In the genomic region with DNA sequence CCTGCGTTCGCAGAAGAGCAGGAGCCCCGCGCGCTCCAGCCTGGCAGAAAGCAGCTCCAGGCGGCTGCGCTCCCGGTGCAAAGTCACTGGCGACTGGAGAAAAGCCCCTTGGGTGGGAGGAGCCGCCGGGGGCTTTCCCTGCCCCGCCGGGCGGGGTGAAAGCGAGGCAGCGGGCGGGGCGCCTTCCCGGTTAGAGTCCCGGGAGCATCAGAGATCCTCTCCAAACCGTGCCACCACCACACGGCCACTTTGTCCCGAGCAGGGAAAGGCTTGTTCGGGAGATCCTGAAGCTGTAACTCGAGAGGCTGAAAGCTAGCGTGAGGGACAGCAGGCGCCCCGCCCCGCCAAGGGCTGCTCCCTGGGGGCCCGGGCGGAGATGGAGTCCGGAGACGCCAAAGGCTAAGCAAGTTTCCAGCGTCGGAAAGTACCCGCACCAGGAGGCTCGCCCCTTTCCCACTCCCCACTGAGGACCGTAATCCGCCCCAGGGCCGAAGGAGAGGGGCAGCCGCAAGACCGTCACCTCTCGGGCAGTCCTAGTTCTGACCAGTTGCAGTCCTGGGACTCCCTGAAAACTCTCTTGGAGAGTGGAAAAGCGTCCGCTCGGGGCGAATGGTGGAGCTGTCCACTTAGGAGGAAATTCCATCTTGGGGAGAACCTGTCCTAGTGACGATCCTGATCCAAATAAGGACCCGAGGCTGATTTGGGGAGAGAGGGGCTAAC, we compare ENCODE assay signal across 8 mouse cellular contexts. TPM values are rescaled to one million over a fixed set of nuclear protein-coding genes. Genes with fewer than 3 reads are reported as not detected.
DNase-seq lines count a peak whose midpoint lies in the region; ATAC-seq and TF ChIP-seq lines count a peak whose summit lies in the region.

A gene (minus strand): TSS at position 246 of the 720 bp plus-strand sequence.

- H3K27ac ChIP-seq in thymus, adult 2 months (ENCODE audit: control insufficient read depth, insufficient read depth, low read length), result no peak within 1 kb of the TSS
- no peak within 1 kb of the TSS for H3K27ac ChIP-seq in embryonic facial prominence, embryonic 14.5 days (replicated peaks; ENCODE audit: low read depth, low read length)
- H3K27ac ChIP-seq in heart, embryonic 15.5 days, result peak within 1 kb of the TSS; percentile 58
- no peak within 1 kb of the TSS for H3K27ac ChIP-seq in liver, embryonic 16.5 days (ENCODE audit: low read length)
- H3K27ac ChIP-seq in neural tube, embryonic 14.5 days (ENCODE audit: low read depth, low read length), result no peak within 1 kb of the TSS

- no peak for TF ChIP-seq POLR2A in thymus, adult 2 months (IDR thresholded peaks at IDR 0.05; ENCODE audit: control insufficient read depth, extremely low read depth, insufficient read depth, low read length, poor library complexity)

- no peaks in the 10 kb centered on the region for H3K9me3 ChIP-seq in embryonic facial prominence, embryonic 14.5 days (ENCODE audit: control insufficient read depth, low read length)
- no peaks in the 10 kb centered on the region for H3K9me3 ChIP-seq in heart, embryonic 15.5 days (replicated peaks)
- H3K9me3 ChIP-seq in liver, embryonic 16.5 days (replicated peaks; ENCODE audit: control insufficient read depth, low read length), result no peaks in the 10 kb centered on the region
- H3K9me3 ChIP-seq in neural tube, embryonic 14.5 days (ENCODE audit: control insufficient read depth, low read length), result no peaks in the 10 kb centered on the region

- no peaks in the 10 kb centered on the region for H3K36me3 ChIP-seq in thymus, adult 2 months (ENCODE audit: control insufficient read depth, insufficient read depth, low read length)
- H3K36me3 ChIP-seq in embryonic facial prominence, embryonic 14.5 days (ENCODE audit: control insufficient read depth, insufficient read depth, low read length), result no peaks in the 10 kb centered on the region
- no peaks in the 10 kb centered on the region for H3K36me3 ChIP-seq in heart, embryonic 15.5 days
- no peaks in the 10 kb centered on the region for H3K36me3 ChIP-seq in liver, embryonic 16.5 days (ENCODE audit: control insufficient read depth, insufficient read depth)
- H3K36me3 ChIP-seq in neural tube, embryonic 14.5 days (ENCODE audit: control insufficient read depth, insufficient read depth, low read length), result no peaks in the 10 kb centered on the region

- TF ChIP-seq CTCF in thymus, adult 2 months (IDR thresholded peaks at IDR 0.05; ENCODE audit: borderline replicate concordance, control insufficient read depth, extremely low read depth, insufficient read depth, low read length, poor library complexity), result no peak

- H3K4me3 ChIP-seq in thymus, adult 2 months (ENCODE audit: control insufficient read depth, insufficient read depth, low read length), result peak within 1 kb of the TSS; percentile 24
- H3K4me3 ChIP-seq in embryonic facial prominence, embryonic 14.5 days (ENCODE audit: low read depth, low read length), result peak within 1 kb of the TSS; percentile 62
- H3K4me3 ChIP-seq in heart, embryonic 15.5 days, result peak within 1 kb of the TSS; percentile 76
- peak within 1 kb of the TSS; percentile 59 for H3K4me3 ChIP-seq in liver, embryonic 16.5 days (ENCODE audit: low read depth, low read length)
- H3K4me3 ChIP-seq in neural tube, embryonic 14.5 days (ENCODE audit: low read depth, low read length), result peak within 1 kb of the TSS; percentile 57

- no peaks in the 10 kb centered on the region for H3K4me1 ChIP-seq in thymus, adult 2 months (replicated peaks; ENCODE audit: control insufficient read depth, insufficient read depth, low read length)
- peaks cover 8% of the 10 kb centered on the region; the same call in 1 of the 2 replicates for H3K4me1 ChIP-seq in embryonic facial prominence, embryonic 14.5 days (ENCODE audit: control insufficient read depth, insufficient read depth, low read length)
- peaks cover 34% of the 10 kb centered on the region for H3K4me1 ChIP-seq in heart, embryonic 15.5 days (replicated peaks)
- H3K4me1 ChIP-seq in liver, embryonic 16.5 days (ENCODE audit: control insufficient read depth, low read depth, low read length), result no peaks in the 10 kb centered on the region; the same call in 1 of the 2 replicates
- H3K4me1 ChIP-seq in neural tube, embryonic 14.5 days (ENCODE audit: control insufficient read depth, insufficient read depth, low read length), result peaks cover 15% of the 10 kb centered on the region

- H3K27me3 ChIP-seq in thymus, adult 2 months (ENCODE audit: control insufficient read depth, insufficient read depth, low read length), result peaks cover 16% of the 10 kb centered on the region; the same call in 1 of the 2 replicates
- peaks cover 55% of the 10 kb centered on the region for H3K27me3 ChIP-seq in embryonic facial prominence, embryonic 14.5 days (replicated peaks; ENCODE audit: control insufficient read depth, insufficient read depth, low read length)
- peaks cover 23% of the 10 kb centered on the region for H3K27me3 ChIP-seq in heart, embryonic 15.5 days
- H3K27me3 ChIP-seq in liver, embryonic 16.5 days (ENCODE audit: control insufficient read depth, insufficient read depth, low read depth, low read length), result peaks cover 45% of the 10 kb centered on the region
- peaks cover 36% of the 10 kb centered on the region for H3K27me3 ChIP-seq in neural tube, embryonic 14.5 days (ENCODE audit: control insufficient read depth, insufficient read depth, low read length)

- peak within 1 kb of the TSS; percentile 100 for H3K4me2 ChIP-seq in embryonic facial prominence, embryonic 14.5 days (ENCODE audit: low read depth, low read length)
- H3K4me2 ChIP-seq in heart, embryonic 15.5 days, result peak within 1 kb of the TSS; percentile 99
- H3K4me2 ChIP-seq in liver, embryonic 16.5 days (ENCODE audit: low read depth, low read length), result peak within 1 kb of the TSS; percentile 74
- peak within 1 kb of the TSS; percentile 99 for H3K4me2 ChIP-seq in neural tube, embryonic 14.5 days (ENCODE audit: low read depth, low read length)

- ATAC-seq in embryonic facial prominence, embryonic 14.5 days (ENCODE audit: low read depth), result peak; percentile 27; the same call in 1 of the 2 replicates
- ATAC-seq in heart, embryonic 15.5 days (replicated peaks; ENCODE audit: insufficient number of reproducible peaks, insufficient read depth, low FRiP score, low read depth), result peak; percentile 41
- ATAC-seq in liver, embryonic 16.5 days (ENCODE audit: low read depth), result no peak
- peak; percentile 55 for ATAC-seq in neural tube, embryonic 14.5 days (ENCODE audit: low read depth)
- no peak for ATAC-seq in erythroid progenitor cell, adult 5-6 weeks (replicated peaks; ENCODE audit: low FRiP score, poor library complexity, severe bottlenecking)

- peak within 1 kb of the TSS; percentile 59 for H3K9ac ChIP-seq in embryonic facial prominence, embryonic 14.5 days (ENCODE audit: low read depth, low read length)
- peak within 1 kb of the TSS; percentile 69 for H3K9ac ChIP-seq in heart, embryonic 15.5 days
- peak within 1 kb of the TSS; percentile 37; the same call in 1 of the 2 replicates for H3K9ac ChIP-seq in liver, embryonic 16.5 days (ENCODE audit: low read depth, low read length)
- peak within 1 kb of the TSS; percentile 54 for H3K9ac ChIP-seq in neural tube, embryonic 14.5 days (replicated peaks; ENCODE audit: low read depth, low read length)

- WGBS in thymus, adult 2 months, result 14% methylated on average over 49 of the region's 49 CpGs
- 0% methylated on average over 16 of the region's 49 CpGs for WGBS in embryonic facial prominence, embryonic 14.5 days
- WGBS in heart, embryonic 15.5 days, result under 1% methylated on average over 49 of the region's 49 CpGs
- WGBS in liver, embryonic 16.5 days (ENCODE audit: insufficient replicate concordance), result 1% methylated on average over 47 of the region's 49 CpGs
- 0% methylated on average over 49 of the region's 49 CpGs for WGBS in neural tube, embryonic 14.5 days

- no peak for DNase-seq in thymus, adult 2 months
- DNase-seq in thymus, adult 18-20 months, result no peak
- DNase-seq in embryonic facial prominence, embryonic 14.5 days (ENCODE audit: low spot score), result peak; percentile 64
- DNase-seq in kidney, postnatal 14 days, result peak; percentile 89

RNA-seq across cellular contexts. Expression of the gene that starts here (rescaled TPM):
- 6.9 and 7.6 TPM in 2 replicates for polyA plus RNA-seq in thymus, adult 2 months (2012; rRNA removed)
- polyA plus RNA-seq in embryonic facial prominence, embryonic 14.5 days (2014; fragmentation: Nextera tagmentation; extraction: Ambion mirVana), result 1.0 and 1.1 TPM in 2 replicates
- 3.5 and 4.3 TPM in 2 replicates for polyA plus RNA-seq in heart, embryonic 15.5 days (2015; fragmentation: Nextera tagmentation; extraction: Ambion mirVana)
- polyA plus RNA-seq in liver, embryonic 16.5 days (2015; fragmentation: Nextera tagmentation; extraction: Ambion mirVana), result 0.37 and 0.68 TPM in 2 replicates
- 0.75 and 1.3 TPM in 2 replicates for polyA plus RNA-seq in neural tube, embryonic 14.5 days (2014; fragmentation: Nextera tagmentation; extraction: Ambion mirVana)
- 0.84 and 1.8 TPM in 2 replicates for total RNA-seq in erythroid progenitor cell, adult 5-6 weeks (2015; ENCODE audit: low replicate concordance)
- under 0.01 and 3.9 TPM in 2 replicates for total RNA-seq in erythroid progenitor cell, adult 5-6 weeks (2017; ENCODE audit: low replicate concordance)

Comparison
In these comparisons a context has a peak if more than half of its experiments do, and no peak if none do; other contexts are left out.
1. DNase-seq: peak in embryonic facial prominence, embryonic 14.5 days (single experiment) and kidney, postnatal 14 days (single experiment); none in thymus, adult 2 months (single experiment) and thymus, adult 18-20 months (0 of 2).
2. H3K4me3 ChIP-seq: peak in every context shown above with its lines; median percentile 76 in heart, embryonic 15.5 days; 62 in embryonic facial prominence, embryonic 14.5 days; 59 in liver, embryonic 16.5 days; 57 in neural tube, embryonic 14.5 days; 24 in thymus, adult 2 months.
3. ATAC-seq: peak in embryonic facial prominence, embryonic 14.5 days (single experiment), heart, embryonic 15.5 days (single experiment) and neural tube, embryonic 14.5 days (single experiment); none in liver, embryonic 16.5 days (single experiment) and erythroid progenitor cell, adult 5-6 weeks (single experiment).
4. Peak in every context shown above with its lines, with median percentiles within 50 percentile points of each other: H3K4me2 ChIP-seq and H3K9ac ChIP-seq.